Mouse (Mus musculus) forebrain, embryonic 10.5 days (tissue): ENCODE data around the gene Dusp19. TPM values are rescaled to one million over a fixed set of nuclear protein-coding genes. Genes with fewer than 3 reads are reported as not detected.

Source experiments
- DNase-seq: peaks from one replicate; pipeline ENCODE4 v3.0.0-alpha.2; 2017; ENCODE audit warnings: low spot score; ENCODE audit errors: extremely low spot score
- H3K27ac ChIP-seq: fragments of 300-500 bp; sonication (generic); 2 replicates; pipeline ENCODE4 v1.5.1; 2016; ENCODE audit warnings: mild to moderate bottlenecking
- H3K27me3 ChIP-seq: fragments of 300-500 bp; sonication (generic); 2 replicates; pipeline ENCODE4 v1.6.1; 2016; ENCODE audit warnings: mild to moderate bottlenecking; ENCODE audit not compliant: poor library complexity, severe bottlenecking
- H3K36me3 ChIP-seq: fragments of 300-500 bp; sonication (generic); replicated peaks from 2 replicates; pipeline ENCODE4 v1.6.1; 2016; ENCODE audit warnings: mild to moderate bottlenecking, moderate library complexity
- H3K4me1 ChIP-seq: fragments of 300-500 bp; sonication (generic); 2 replicates; pipeline ENCODE4 v1.6.1; 2016
- H3K4me3 ChIP-seq: fragments of 300-500 bp; sonication (generic); 2 replicates; pipeline ENCODE4 v1.5.1; 2016; ENCODE audit warnings: mild to moderate bottlenecking, moderate library complexity
- H3K9me3 ChIP-seq: fragments of 300-500 bp; sonication (generic); 2 replicates; pipeline ENCODE4 v1.6.1; 2016; ENCODE audit warnings: mild to moderate bottlenecking, moderate library complexity
- WGBS: fragments of 180-500 bp; shearing (Covaris S2); methylation state at CpG from one replicate; pipeline ENCODE4 v1.1.7; 2016; 5-methylcytosine and 5-hydroxymethylcytosine counted together
- polyA plus RNA-seq: library from polyadenylated mRNA; unstranded; fragments of >200 nt; fragmentation: Nextera tagmentation; extraction: Ambion mirVana; gene quantifications from 2 replicates; pipeline ENCODE4 v1.2.1, GENCODE M21; 2016

Dusp19 gene
- polyA plus RNA-seq, 1 experiment from 2014 or later, result 15.0 TPM

DNA sequence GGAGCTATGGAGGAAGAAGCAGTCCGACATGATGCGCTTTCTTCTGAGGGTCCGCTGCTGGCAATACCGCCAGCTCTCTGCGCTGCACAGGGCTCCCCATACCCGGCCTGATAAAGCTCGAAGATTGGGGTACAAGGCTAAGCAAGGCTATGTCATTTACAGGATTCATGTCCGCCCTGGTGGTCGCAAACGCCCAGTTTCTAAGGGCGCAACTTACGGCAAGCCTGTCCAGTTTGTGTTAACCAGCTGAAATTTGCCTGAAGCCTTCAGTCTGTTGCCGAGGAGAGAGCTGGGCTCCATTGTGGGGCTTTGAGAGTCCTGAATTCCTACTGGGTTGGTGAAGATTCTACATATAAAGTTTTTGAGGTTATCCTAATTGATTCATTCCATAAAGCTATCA, 14.1 kb upstream of the Dusp19 start:
- no peaks in the 10 kb centered on the region for H3K9me3 ChIP-seq
- no peak overlapping the region for H3K4me3 ChIP-seq
- DNase-seq, result no peak
- no peaks in the 10 kb centered on the region for H3K4me1 ChIP-seq
- 95% methylated on average over 13 of the region's 13 CpGs for WGBS
- H3K36me3 ChIP-seq, result no peaks in the 10 kb centered on the region
- H3K27ac ChIP-seq, result no peak overlapping the region
- no peaks in the 10 kb centered on the region for H3K27me3 ChIP-seq

GRCm38 (mm10) chr2:80603771-80604426, 12.9 kb upstream of the Dusp19 start:
- H3K9me3 ChIP-seq, result no peaks in the 10 kb centered on the region
- no peak overlapping the region for H3K4me3 ChIP-seq
- WGBS, result 93% methylated on average over 19 of the region's 19 CpGs
- no peak overlapping the region for H3K27ac ChIP-seq
- no peaks in the 10 kb centered on the region for H3K27me3 ChIP-seq
- no peaks in the 10 kb centered on the region for H3K36me3 ChIP-seq
- no peaks in the 10 kb centered on the region for H3K4me1 ChIP-seq
- DNase-seq, result no peak

- Histone ChIP-seq H3K27me3 (no peaks in the 10 kb centered on the region), H3K4me1 (peaks cover 5% of the 10 kb centered on the region), H3K36me3 (no peaks in the 10 kb centered on the region), H3K9me3 (no peaks in the 10 kb centered on the region), H3K4me3 (no peak overlapping the region), H3K27ac (no peak overlapping the region)
- DNase-seq, result no peak
- 80% methylated on average over 1 of the region's 1 CpGs for WGBS
These were observed 4.6 kb upstream of the Dusp19 start for GRCm38 (mm10) chr2:80612286-80612685.

DNA sequence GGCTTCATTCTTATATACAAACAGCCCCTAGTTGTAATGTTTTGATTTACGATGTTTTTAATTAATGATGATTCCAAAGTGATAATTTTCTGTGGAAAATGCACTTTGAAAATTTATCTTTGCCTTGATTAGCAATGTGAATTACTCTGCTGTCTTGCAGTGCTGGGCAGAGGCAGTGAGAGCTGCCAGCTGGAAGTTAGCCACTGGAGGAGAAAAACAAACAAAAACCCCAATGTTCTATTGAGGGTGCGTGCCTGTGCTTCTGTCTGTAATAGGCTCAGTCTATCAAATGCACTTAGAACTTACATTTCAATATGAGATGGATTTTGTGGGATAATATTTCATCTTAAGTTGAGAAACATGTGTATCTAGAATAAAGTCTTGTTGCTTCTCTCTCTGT, 4.0 kb upstream of the Dusp19 start:
- H3K4me1 ChIP-seq, result peaks cover 10% of the 10 kb centered on the region
- no peaks in the 10 kb centered on the region for H3K9me3 ChIP-seq
- H3K27ac ChIP-seq, result no peak overlapping the region
- no peaks in the 10 kb centered on the region for H3K27me3 ChIP-seq
- no peaks in the 10 kb centered on the region for H3K36me3 ChIP-seq
- H3K4me3 ChIP-seq, result no peak overlapping the region
- no peak for DNase-seq
- 81% methylated on average over 2 of the region's 2 CpGs for WGBS

- H3K36me3 ChIP-seq, result no peaks in the 10 kb centered on the region; the same call in 1 of the 2 replicates
- no peaks in the 10 kb centered on the region for H3K9me3 ChIP-seq
- no peak for DNase-seq
- 84% methylated on average over 3 of the region's 3 CpGs for WGBS
- H3K4me3 ChIP-seq, result no peak overlapping the region
- H3K27me3 ChIP-seq, result no peaks in the 10 kb centered on the region
- peaks cover 17% of the 10 kb centered on the region for H3K4me1 ChIP-seq
- no peak overlapping the region for H3K27ac ChIP-seq
These were observed 2.1 kb downstream of the Dusp19 start for GRCm38 (mm10) chr2:80618991-80619390.

- no peaks in the 10 kb centered on the region for H3K27me3 ChIP-seq
- H3K9me3 ChIP-seq, result no peaks in the 10 kb centered on the region
- DNase-seq, result no peak
- H3K27ac ChIP-seq, result no peak overlapping the region
- peaks cover 20% of the 10 kb centered on the region for H3K36me3 ChIP-seq
- H3K4me1 ChIP-seq, result peaks cover 12% of the 10 kb centered on the region
- 96% methylated on average over 3 of the region's 3 CpGs for WGBS
- no peak overlapping the region for H3K4me3 ChIP-seq
These were observed 5.1 kb downstream of the Dusp19 start for GRCm38 (mm10) chr2:80621921-80622320.

- H3K36me3 ChIP-seq, result peaks cover 26% of the 10 kb centered on the region
These were observed 7.7 kb downstream of the Dusp19 start for GRCm38 (mm10) chr2:80624523-80624922.

GRCm38 (mm10) chr2:80632336-80633026, 15.6 kb downstream of the Dusp19 start:
- 89% methylated on average over 13 of the region's 13 CpGs for WGBS
- Histone ChIP-seq H3K27ac (no peak overlapping the region), H3K27me3 (no peaks in the 10 kb centered on the region), H3K36me3 (0 out of 2 replicates have a peak, but pooled peaks cover 4% of the 10 kb centered on the region), H3K9me3 (no peaks in the 10 kb centered on the region), H3K4me3 (no peak overlapping the region), H3K4me1 (no peaks in the 10 kb centered on the region)
- no peak for DNase-seq

More at GRCm38 (mm10) chr2:80624523-80624922, 7.7 kb downstream of the Dusp19 start:
- Histone ChIP-seq H3K4me1 (no peaks in the 10 kb centered on the region), H3K27me3 (no peaks in the 10 kb centered on the region), H3K27ac (no peak overlapping the region), H3K4me3 (no peak overlapping the region), H3K9me3 (no peaks in the 10 kb centered on the region)
- 96% methylated on average over 4 of the region's 4 CpGs for WGBS
- DNase-seq, result no peak

- Histone ChIP-seq H3K27ac (peak overlapping the region; percentile 91), H3K36me3 (peaks cover 30% of the 10 kb centered on the region)
- under 1% methylated on average over 45 of the region's 45 CpGs for WGBS
These were observed 21.8 kb downstream of the Dusp19 start for GRCm38 (mm10) chr2:80638364-80639241.

GRCm38 (mm10) chr2:80639398-80639797, 22.6 kb downstream of the Dusp19 start:
- DNase-seq, result no peak
- peak overlapping the region; percentile 91 for H3K27ac ChIP-seq
- peak overlapping the region; percentile 83 for H3K4me3 ChIP-seq
- no peaks in the 10 kb centered on the region for H3K9me3 ChIP-seq
- H3K27me3 ChIP-seq, result no peaks in the 10 kb centered on the region
- H3K4me1 ChIP-seq, result peaks cover 9% of the 10 kb centered on the region
- 18% methylated on average over 8 of the region's 8 CpGs for WGBS
- H3K36me3 ChIP-seq, result peaks cover 38% of the 10 kb centered on the region

More at GRCm38 (mm10) chr2:80638364-80639241, 21.8 kb downstream of the Dusp19 start:
- H3K9me3 ChIP-seq, result no peaks in the 10 kb centered on the region
- H3K27me3 ChIP-seq, result no peaks in the 10 kb centered on the region
- H3K4me1 ChIP-seq, result peaks cover 9% of the 10 kb centered on the region
- peak; percentile 89 for DNase-seq
- peak overlapping the region; percentile 83 for H3K4me3 ChIP-seq

DNA sequence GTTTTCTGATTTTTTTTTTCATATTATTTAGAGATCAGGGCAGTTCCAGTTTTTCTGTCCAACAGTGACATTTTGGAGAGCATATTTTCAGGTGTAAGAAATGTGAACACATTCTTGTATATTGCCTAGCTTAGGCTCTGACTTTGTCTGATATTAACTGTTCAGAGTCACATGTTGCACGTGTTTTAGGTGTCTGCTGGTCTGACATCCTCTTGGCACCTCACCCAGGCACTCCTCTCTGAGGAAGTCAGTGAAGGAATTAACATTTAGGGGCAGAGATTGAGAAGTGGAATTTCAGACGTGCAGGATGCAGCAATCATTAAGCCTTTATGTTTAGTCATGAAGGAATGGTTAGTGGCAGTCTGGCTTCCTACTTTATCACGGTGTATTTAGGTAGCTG, 23.0 kb downstream of the Dusp19 start:
- no peak for DNase-seq
- H3K27me3 ChIP-seq, result no peaks in the 10 kb centered on the region
- H3K9me3 ChIP-seq, result no peaks in the 10 kb centered on the region
- H3K27ac ChIP-seq, result no peak overlapping the region
- WGBS, result 78% methylated on average over 3 of the region's 3 CpGs
- H3K4me3 ChIP-seq, result peak overlapping the region; percentile 83
- peaks cover 42% of the 10 kb centered on the region for H3K36me3 ChIP-seq
- peaks cover 9% of the 10 kb centered on the region for H3K4me1 ChIP-seq

- no peak overlapping the region for H3K27ac ChIP-seq
- no peaks in the 10 kb centered on the region for H3K9me3 ChIP-seq
- DNase-seq, result no peak
- no peak overlapping the region for H3K4me3 ChIP-seq
- H3K4me1 ChIP-seq, result no peaks in the 10 kb centered on the region
- no peaks in the 10 kb centered on the region for H3K27me3 ChIP-seq
- peaks cover 70% of the 10 kb centered on the region for H3K36me3 ChIP-seq
These were observed 44.6 kb downstream of the Dusp19 start for GRCm38 (mm10) chr2:80661414-80661813.
